Mouse (Mus musculus): Measurements from ENCODE around the gene Sctr.

GRCm38 (mm10) chr1:120109741-120110432, 103.2 kb downstream of the Sctr start:
- no peak for TF ChIP-seq CTCF (IDR thresholded peaks at IDR 0.05; ENCODE audit: borderline replicate concordance, control insufficient read depth, extremely low read depth, insufficient read depth, low read length, poor library complexity)
- TF ChIP-seq POLR2A (IDR thresholded peaks at IDR 0.05; ENCODE audit: control insufficient read depth, extremely low read depth, insufficient read depth, low read length, poor library complexity), result no peak

Measured in thymus, adult 2 months (tissue).